Mouse (Mus musculus): Measurements from ENCODE around the gene Uox.
A peak's percentile ranks its signal among the peaks of the same experiment; 100 is the strongest.

Gene Uox

GRCm38 (mm10) chr3:146570148-146570782, at the start of gene Uox:
Gene Uox (plus strand): TSS chr3:146570426.
- DNase-seq (ENCODE audit: low spot score), result no peak

GRCm38 (mm10) chr3:146520798-146521651, 49.2 kb upstream of the Uox start, which contains the start of gene Rpf1:
Gene Rpf1 (minus strand): TSS chr3:146521429.
- peak; percentile 94 for DNase-seq (ENCODE audit: low spot score)

GRCm38 (mm10) chr3:146521652-146522020, 48.6 kb upstream of the Uox start:
- no peak for DNase-seq (ENCODE audit: low spot score)

- DNase-seq (ENCODE audit: low spot score), result no peak
These were observed 41.9 kb upstream of the Uox start for GRCm38 (mm10) chr3:146528335-146528734.

- no peak for DNase-seq (ENCODE audit: low spot score)
These were observed 35.2 kb upstream of the Uox start for GRCm38 (mm10) chr3:146534986-146535385.

GRCm38 (mm10) chr3:146540521-146541273, 29.5 kb upstream of the Uox start:
- DNase-seq (ENCODE audit: low spot score), result no peak

- DNase-seq (ENCODE audit: low spot score), result no peak
These were observed 26.6 kb upstream of the Uox start for GRCm38 (mm10) chr3:146543632-146544031.

- no peak for DNase-seq (ENCODE audit: low spot score)
These were observed 15.4 kb upstream of the Uox start for GRCm38 (mm10) chr3:146554816-146555215.

- no peak for DNase-seq (ENCODE audit: low spot score)
These were observed 13.7 kb upstream of the Uox start for GRCm38 (mm10) chr3:146556567-146556966.

GRCm38 (mm10) chr3:146557507-146557906, 12.7 kb upstream of the Uox start:
- no peak for DNase-seq (ENCODE audit: low spot score)

GRCm38 (mm10) chr3:146562936-146563335, 7.3 kb upstream of the Uox start:
- DNase-seq (ENCODE audit: low spot score), result no peak

- peak; percentile 35 for DNase-seq (ENCODE audit: low spot score)
These were observed 5.8 kb upstream of the Uox start for GRCm38 (mm10) chr3:146564268-146565064.

GRCm38 (mm10) chr3:146565065-146565411, 5.2 kb upstream of the Uox start:
- no peak for DNase-seq (ENCODE audit: low spot score)

- DNase-seq (ENCODE audit: low spot score), result no peak
These were observed 2.9 kb upstream of the Uox start for GRCm38 (mm10) chr3:146567366-146567765.

- DNase-seq (ENCODE audit: low spot score), result no peak
These were observed 2.2 kb upstream of the Uox start for GRCm38 (mm10) chr3:146567884-146568530.

GRCm38 (mm10) chr3:146569594-146569993, 632 bp upstream of the Uox start:
- no peak for DNase-seq (ENCODE audit: low spot score)

- DNase-seq (ENCODE audit: low spot score), result no peak
These were observed 713 bp downstream of the Uox start for GRCm38 (mm10) chr3:146570939-146571338.

- no peak for DNase-seq (ENCODE audit: low spot score)
These were observed 1.1 kb downstream of the Uox start for GRCm38 (mm10) chr3:146571341-146571740.

- DNase-seq (ENCODE audit: low spot score), result no peak
These were observed 7.4 kb downstream of the Uox start for GRCm38 (mm10) chr3:146577591-146577990.

GRCm38 (mm10) chr3:146580039-146580729, 10.0 kb downstream of the Uox start:
- DNase-seq (ENCODE audit: low spot score), result no peak

- no peak for DNase-seq (ENCODE audit: low spot score)
These were observed 13.3 kb downstream of the Uox start for GRCm38 (mm10) chr3:146583478-146583877.
